Mouse (Mus musculus) forebrain, postnatal 0 days (tissue): ENCODE measurements around the gene Inafm1. TPM values are rescaled to one million over a fixed set of nuclear protein-coding genes. Genes with fewer than 3 reads are reported as not detected.
A peak's percentile ranks its signal among the peaks of the same experiment; 100 is the strongest.

Source experiments
- ATAC-seq: fragments of 200-750 bp; cut with Nextera tagmentation; 2 replicates; pipeline ENCODE4 v1.8.0; 2017; ENCODE audit warnings: mild to moderate bottlenecking, moderate library complexity
- DNase-seq: peaks from one replicate; pipeline ENCODE4 v3.0.0-alpha.2; 2015
- H3K27ac ChIP-seq: fragments of 300-500 bp; sonication (generic); 2 replicates; pipeline ENCODE4 v1.5.1; 2014; ENCODE audit warnings: low read depth, mild to moderate bottlenecking, antibody characterized with exemption, low read length, moderate library complexity, mixed read lengths
- H3K27me3 ChIP-seq: fragments of 300-500 bp; sonication (generic); 2 replicates; pipeline ENCODE4 v1.6.1; 2014; ENCODE audit warnings: mild to moderate bottlenecking, low read length, mixed read lengths; ENCODE audit not compliant: insufficient read depth
- H3K36me3 ChIP-seq: fragments of 300-500 bp; sonication (generic); 2 replicates; pipeline ENCODE4 v1.6.1; 2014; ENCODE audit warnings: mild to moderate bottlenecking, moderate library complexity; ENCODE audit not compliant: insufficient read depth
- H3K4me1 ChIP-seq: fragments of 300-500 bp; sonication (generic); 2 replicates; pipeline ENCODE4 v1.6.1; 2014; ENCODE audit warnings: antibody characterized with exemption; ENCODE audit not compliant: insufficient read depth
- H3K4me2 ChIP-seq: fragments of 300-500 bp; sonication (generic); 2 replicates; pipeline ENCODE4 v1.6.1; 2014; ENCODE audit warnings: low read depth, mild to moderate bottlenecking, moderate library complexity
- H3K4me3 ChIP-seq: fragments of 300-500 bp; sonication (generic); 2 replicates; pipeline ENCODE4 v1.5.1; 2014; ENCODE audit warnings: low read depth, low read length, mixed read lengths
- H3K9ac ChIP-seq: fragments of 300-500 bp; sonication (generic); 2 replicates; pipeline ENCODE4 v1.6.1; 2014; ENCODE audit warnings: mild to moderate bottlenecking
- H3K9me3 ChIP-seq: fragments of 300-500 bp; sonication (generic); 2 replicates; pipeline ENCODE4 v1.6.1; 2016; ENCODE audit warnings: low read length
- CTCF ChIP-seq: sonication (generic); IDR thresholded peaks from 2 replicates; pipeline ENCODE4 v1.5.1; 2016; ENCODE audit warnings: antibody characterized with exemption, control low read depth, low read depth
- WGBS: fragments of 180-500 bp; shearing (Covaris S2); extraction: QIAGEN DNeasy Blood & Tissue Kit; methylation state at CpG from one replicate; pipeline ENCODE4 v1.1.7; 2014; 5-methylcytosine and 5-hydroxymethylcytosine counted together
- polyA plus RNA-seq: library from polyadenylated mRNA; unstranded; fragments of >200 nt; fragmentation: Nextera tagmentation; extraction: Ambion mirVana; gene quantifications from 2 replicates; pipeline ENCODE4 v1.2.1, GENCODE M21; 2015
- total RNA-seq: library from RNA; depleted of rRNA; stranded (reverse); fragments of >200 nt; gene quantifications from 2 replicates; pipeline ENCODE4 v1.2.3, GENCODE M21; 2014; rRNA removed

Gene Inafm1
- total RNA-seq (36.9 and 43.2 TPM in 2 replicates), polyA plus RNA-seq (63.6 and 68.4 TPM in 2 replicates)

- peak; percentile 86 for ATAC-seq
- no peaks in the 10 kb centered on the region for H3K9me3 ChIP-seq
- no peaks in the 10 kb centered on the region for H3K27me3 ChIP-seq
- TF ChIP-seq CTCF, result no peak
- H3K9ac ChIP-seq, result peak within 1 kb of the TSS; percentile 76
- WGBS, result 2% methylated on average over 43 of the region's 49 CpGs
- peaks cover 14% of the 10 kb centered on the region; the same call in 1 of the 2 replicates for H3K4me1 ChIP-seq
- H3K4me3 ChIP-seq, result peak within 1 kb of the TSS; percentile 63
- H3K27ac ChIP-seq, result peak within 1 kb of the TSS; percentile 94
- peaks cover 28% of the 10 kb centered on the region for H3K36me3 ChIP-seq
- H3K4me2 ChIP-seq, result peak within 1 kb of the TSS; percentile 90
- DNase-seq, result peak; percentile 94
Measured at GRCm38 (mm10) chr7:16273081-16273765, at the start of gene Inafm1. TSS of gene Inafm1 (minus strand) at chr7:16273617.

- ATAC-seq (no peak), DNase-seq (no peak)
- H3K36me3 ChIP-seq, result peaks cover 13% of the 10 kb centered on the region
- no peak overlapping the region for H3K4me3 ChIP-seq
- H3K27ac ChIP-seq, result no peak overlapping the region
- H3K9ac ChIP-seq, result no peak overlapping the region
- H3K4me2 ChIP-seq, result no peak overlapping the region
- H3K4me1 ChIP-seq, result no peaks in the 10 kb centered on the region
- no peaks in the 10 kb centered on the region for H3K27me3 ChIP-seq
- 92% methylated on average over 6 of the region's 6 CpGs for WGBS
- TF ChIP-seq CTCF, result no peak
- no peaks in the 10 kb centered on the region for H3K9me3 ChIP-seq
Measured at GRCm38 (mm10) chr7:16320479-16320878, 47.1 kb upstream of the Inafm1 start.

GRCm38 (mm10) chr7:16319216-16319615 lies 45.8 kb upstream of the Inafm1 start:
- peaks cover 14% of the 10 kb centered on the region for H3K36me3 ChIP-seq
- no peak overlapping the region for H3K9ac ChIP-seq
- ATAC-seq, result no peak
- H3K27me3 ChIP-seq, result no peaks in the 10 kb centered on the region
- no peak for DNase-seq
- no peak overlapping the region for H3K27ac ChIP-seq
- 86% methylated on average over 4 of the region's 4 CpGs for WGBS
- no peaks in the 10 kb centered on the region for H3K9me3 ChIP-seq
- H3K4me3 ChIP-seq, result no peak overlapping the region
- peaks cover 3% of the 10 kb centered on the region; the same call in 1 of the 2 replicates for H3K4me1 ChIP-seq
- no peak for TF ChIP-seq CTCF
- no peak overlapping the region for H3K4me2 ChIP-seq

GRCm38 (mm10) chr7:16317094-16317493 lies 43.7 kb upstream of the Inafm1 start:
- H3K9me3 ChIP-seq, result no peaks in the 10 kb centered on the region
- TF ChIP-seq CTCF, result no peak
- ATAC-seq, result no peak
- no peak overlapping the region for H3K27ac ChIP-seq
- peaks cover 15% of the 10 kb centered on the region for H3K4me1 ChIP-seq
- no peaks in the 10 kb centered on the region for H3K27me3 ChIP-seq
- peaks cover 14% of the 10 kb centered on the region for H3K36me3 ChIP-seq
- DNase-seq, result no peak
- 89% methylated on average over 14 of the region's 14 CpGs for WGBS
- no peak overlapping the region for H3K4me3 ChIP-seq
- H3K4me2 ChIP-seq, result no peak overlapping the region
- H3K9ac ChIP-seq, result no peak overlapping the region

GRCm38 (mm10) chr7:16315222-16315759 lies 41.9 kb upstream of the Inafm1 start:
- H3K27ac ChIP-seq, result no peak overlapping the region
- no peaks in the 10 kb centered on the region for H3K9me3 ChIP-seq
- 71% methylated on average over 4 of the region's 4 CpGs for WGBS
- TF ChIP-seq CTCF, result no peak
- no peak overlapping the region for H3K4me2 ChIP-seq
- H3K9ac ChIP-seq, result no peak overlapping the region
- peaks cover 15% of the 10 kb centered on the region for H3K4me1 ChIP-seq
- H3K36me3 ChIP-seq, result peaks cover 14% of the 10 kb centered on the region
- H3K4me3 ChIP-seq, result no peak overlapping the region
- DNase-seq (no peak), ATAC-seq (no peak)
- H3K27me3 ChIP-seq, result no peaks in the 10 kb centered on the region

GRCm38 (mm10) chr7:16314221-16314775 lies 40.9 kb upstream of the Inafm1 start:
- H3K27me3 ChIP-seq, result no peaks in the 10 kb centered on the region
- 0 out of 2 replicates have a peak, but pooled peaks have one; percentile 2 for ATAC-seq
- peaks cover 15% of the 10 kb centered on the region for H3K4me1 ChIP-seq
- 9% methylated on average over 13 of the region's 13 CpGs for WGBS
- TF ChIP-seq CTCF, result peak; percentile 1; the same call in 1 of the 2 replicates
- H3K4me2 ChIP-seq, result peak overlapping the region; percentile 98
- no peaks in the 10 kb centered on the region for H3K9me3 ChIP-seq
- DNase-seq, result no peak
- peak overlapping the region; percentile 94 for H3K27ac ChIP-seq
- H3K36me3 ChIP-seq, result peaks cover 14% of the 10 kb centered on the region
- peak overlapping the region; percentile 82 for H3K9ac ChIP-seq
- peak overlapping the region; percentile 72 for H3K4me3 ChIP-seq
